Mouse (Mus musculus) ovary, adult 10 weeks (tissue): ENCODE results near the gene Cntnap2. TPM values are rescaled to one million over a fixed set of nuclear protein-coding genes. Genes with fewer than 3 reads are reported as not detected.

ENCODE experiments used
- polyA plus RNA-seq: library from polyadenylated mRNA; stranded (reverse); fragments of 350-450 nt; fragmentation: Illumina TruSeq; extraction: RNeasy Lipid Tissue Mini Kit (QIAGEN cat#74804); gene quantifications from one replicate; pipeline ENCODE4 v1.2.3, GENCODE M21; 2014

The Cntnap2 gene
- 2.9 TPM for polyA plus RNA-seq

DNA sequence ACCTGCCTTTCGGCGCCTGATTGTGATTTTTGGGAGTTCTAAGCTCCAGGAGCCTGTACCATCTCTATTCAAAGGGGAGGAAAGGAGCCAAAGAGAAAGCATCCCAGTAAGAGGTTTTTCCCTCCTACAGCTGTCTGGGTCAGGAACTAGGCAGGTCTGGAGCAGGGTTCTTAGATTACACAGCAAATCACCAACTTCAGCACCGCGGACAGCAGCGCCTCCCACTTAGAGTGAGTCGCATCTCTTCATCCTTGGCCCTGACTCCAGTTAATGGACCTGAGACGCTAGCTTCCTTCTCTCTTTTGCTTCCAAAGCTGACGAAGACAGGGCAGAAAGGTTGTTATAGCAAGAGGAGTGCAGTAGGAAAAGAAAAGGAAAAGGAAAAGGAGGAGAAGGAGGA, at the start of gene Cntnap2:
Gene Cntnap2 (plus strand): TSS at position 267 of the 400 bp plus-strand sequence.

